In genomic region chr7:35122401-35123320, GRCm38 (mm10) we compare ENCODE assay signal across 18 mouse cellular contexts. TPM values are rescaled to one million over a fixed set of nuclear protein-coding genes. Genes with fewer than 3 reads are reported as not detected.
DNase-seq lines count a peak whose midpoint lies in the region; ATAC-seq and TF ChIP-seq lines count a peak whose summit lies in the region.
"Had no signal": no experiment of that assay in that cellular context is flagged by ENCODE, and none has a peak within 500 bp of the region (broad histone marks: within the 10 kb centered on the region; RNA-seq: fewer than 3 reads in every experiment).

No protein-coding gene starts in this region.

- 56% methylated on average over 10 of the region's 10 CpGs for WGBS in embryonic facial prominence, embryonic 13.5 days
- 49% methylated on average over 10 of the region's 10 CpGs for WGBS in liver, embryonic 13.5 days (ENCODE audit: insufficient replicate concordance)

- no peak for TF ChIP-seq CTCF in layer of hippocampus, adult 2 months (conservative IDR thresholded peaks at IDR 0.05)

- peaks cover 65% of the 10 kb centered on the region for H3K4me1 ChIP-seq in embryonic facial prominence, embryonic 13.5 days
- H3K4me1 ChIP-seq in liver, embryonic 13.5 days (replicated peaks): peaks cover 47% of the 10 kb centered on the region

- H3K9ac ChIP-seq in embryonic facial prominence, embryonic 13.5 days: no peak overlapping the region
- peak overlapping the region; percentile 71; the same call in 1 of the 2 replicates for H3K9ac ChIP-seq in liver, embryonic 13.5 days
- H3K9ac ChIP-seq: midbrain, embryonic 13.5 days had no signal

- H3K36me3 ChIP-seq in embryonic facial prominence, embryonic 13.5 days: no peaks in the 10 kb centered on the region
- H3K36me3 ChIP-seq in liver, embryonic 13.5 days: no peaks in the 10 kb centered on the region
- H3K36me3 ChIP-seq: forebrain, embryonic 10.5 days; limb, embryonic 12.5 days; midbrain, embryonic 13.5 days had no signal

- H3K4me3 ChIP-seq in layer of hippocampus, adult 2 months: no peak overlapping the region
- H3K4me3 ChIP-seq in embryonic facial prominence, embryonic 13.5 days: 0 out of 2 replicates have a peak overlapping the region, but pooled peaks have one; percentile 61
- peak overlapping the region; percentile 63 for H3K4me3 ChIP-seq in liver, embryonic 13.5 days (replicated peaks)
- H3K4me3 ChIP-seq: forebrain, embryonic 10.5 days; gastrocnemius, adult 2 months; limb, embryonic 12.5 days; midbrain, embryonic 13.5 days had no signal

- no peak for DNase-seq in layer of hippocampus, adult 2 months (ENCODE audit: low spot score in 2 of 2)
- no peak for DNase-seq in layer of hippocampus, adult 9-10 months (ENCODE audit: low spot score)
- DNase-seq in 416B (ENCODE audit: low read depth): peak; percentile 55
- DNase-seq in liver, embryonic 13.5 days: no peak
- DNase-seq in gastrocnemius, postnatal 25 days: no peak
- DNase-seq: cerebellum, adult 8-10 months; gastrocnemius, adult 2 months; heart, postnatal 14 days; kidney, postnatal 10 days; layer of hippocampus, postnatal 36 days; right cerebral cortex, postnatal 14 days; thymus, postnatal 14 days had no signal

- no peak for ATAC-seq in embryonic facial prominence, embryonic 13.5 days (ENCODE audit: insufficient number of reproducible peaks, insufficient read depth, low FRiP score, low TSS enrichment, low read depth)
- ATAC-seq in liver, embryonic 13.5 days (ENCODE audit: low read depth): no peak
- ATAC-seq in megakaryocyte-erythroid progenitor cell, adult 5-6 weeks (replicated peaks; ENCODE audit: low FRiP score, low TSS enrichment, poor library complexity, severe bottlenecking): no peak
- no peak for ATAC-seq in CD4-positive, CD25-positive, alpha-beta regulatory T cell, adult 4 months
- ATAC-seq: midbrain, embryonic 13.5 days had no signal

- peaks cover 70% of the 10 kb centered on the region for H3K27me3 ChIP-seq in embryonic facial prominence, embryonic 13.5 days
- H3K27me3 ChIP-seq in liver, embryonic 13.5 days: peaks cover 60% of the 10 kb centered on the region

- H3K9me3 ChIP-seq in embryonic facial prominence, embryonic 13.5 days: no peaks in the 10 kb centered on the region
- H3K9me3 ChIP-seq in liver, embryonic 13.5 days (replicated peaks): no peaks in the 10 kb centered on the region
- H3K9me3 ChIP-seq: forebrain, embryonic 10.5 days; limb, embryonic 12.5 days; midbrain, embryonic 13.5 days had no signal

- H3K27ac ChIP-seq in layer of hippocampus, adult 2 months: peak overlapping the region; percentile 70; the same call in 1 of the 2 replicates
- no peak overlapping the region for H3K27ac ChIP-seq in embryonic facial prominence, embryonic 13.5 days
- H3K27ac ChIP-seq in liver, embryonic 13.5 days: peak overlapping the region; percentile 45; the same call in 1 of the 2 replicates
- H3K27ac ChIP-seq: forebrain, embryonic 10.5 days; gastrocnemius, adult 2 months; limb, embryonic 12.5 days; midbrain, embryonic 13.5 days had no signal

- peak overlapping the region; percentile 96 for H3K4me2 ChIP-seq in embryonic facial prominence, embryonic 13.5 days
- H3K4me2 ChIP-seq in liver, embryonic 13.5 days: peak overlapping the region; percentile 68
- H3K4me2 ChIP-seq: limb, embryonic 12.5 days; midbrain, embryonic 13.5 days had no signal

RNA-seq across cellular contexts. Expression of gene Cebpa, which starts 3.6 kb away (rescaled TPM):
- 10 to 100 TPM; 16.6 to 18.0 TPM for total RNA-seq in layer of hippocampus, adult 2 months (2021)
- polyA plus RNA-seq in embryonic facial prominence, embryonic 13.5 days (2015; fragmentation: Nextera tagmentation; extraction: Ambion mirVana): 5.3 and 5.5 TPM in 2 replicates
- polyA plus RNA-seq in liver, embryonic 13.5 days (2015; fragmentation: Nextera tagmentation; extraction: Ambion mirVana): 4.3 and 5.3 TPM in 2 replicates
- 0.37 and 1.6 TPM in 2 replicates for total RNA-seq in megakaryocyte-erythroid progenitor cell, adult 5-6 weeks (2014; fragmentation: Nextera tagmentation)
- total RNA-seq in megakaryocyte-erythroid progenitor cell, adult 5-6 weeks (2017): 1.9 TPM in 1 of 2 replicates, not detected in the other
- polyA plus RNA-seq in CD4-positive, CD25-positive, alpha-beta regulatory T cell, adult 4 months (2017; shearing (Covaris generic)): 1 to 10 TPM in 1 of 2 experiments, under 1 TPM in 1; 0.47 to 1.1 TPM
- 10 to 100 TPM in 1 of 2 experiments, 1 to 10 TPM in 1; 2.1 to 19.6 TPM for total RNA-seq in gastrocnemius, postnatal 25 days (2021)
